Mouse (Mus musculus) embryonic stem cell, embryonic (primary cell): Measurements from ENCODE around the gene Inpp5a.

Source experiments
- CTCF ChIA-PET, 4 experiments: fragments of 300-600 bp in 2 of 4; fragments of 350-600 bp in 2 of 4; sonication (Branson Sonifier 250); formaldehyde crosslinking; loops; one replicate each; lab custom pipeline; 2022; ENCODE audit warnings: inconsistent platforms in 2 of 4; lab: Charles Lee
- POLR2A ChIA-PET, 4 experiments: fragments of 300-600 bp in 2 of 4; fragments of 350-600 bp in 2 of 4; sonication (Branson Sonifier 250); formaldehyde crosslinking; loops; one replicate each; lab custom pipeline; 2022; ENCODE audit warnings: antibody characterized with exemption in 4 of 4, inconsistent platforms in 1 of 4; lab: Charles Lee

Gene Inpp5a

GRCm38 (mm10) chr7:139508938-139509337, 120.0 kb downstream of the Inpp5a start:
- CTCF ChIA-PET = no interaction called here
- POLR2A ChIA-PET = no interaction called here

DNA sequence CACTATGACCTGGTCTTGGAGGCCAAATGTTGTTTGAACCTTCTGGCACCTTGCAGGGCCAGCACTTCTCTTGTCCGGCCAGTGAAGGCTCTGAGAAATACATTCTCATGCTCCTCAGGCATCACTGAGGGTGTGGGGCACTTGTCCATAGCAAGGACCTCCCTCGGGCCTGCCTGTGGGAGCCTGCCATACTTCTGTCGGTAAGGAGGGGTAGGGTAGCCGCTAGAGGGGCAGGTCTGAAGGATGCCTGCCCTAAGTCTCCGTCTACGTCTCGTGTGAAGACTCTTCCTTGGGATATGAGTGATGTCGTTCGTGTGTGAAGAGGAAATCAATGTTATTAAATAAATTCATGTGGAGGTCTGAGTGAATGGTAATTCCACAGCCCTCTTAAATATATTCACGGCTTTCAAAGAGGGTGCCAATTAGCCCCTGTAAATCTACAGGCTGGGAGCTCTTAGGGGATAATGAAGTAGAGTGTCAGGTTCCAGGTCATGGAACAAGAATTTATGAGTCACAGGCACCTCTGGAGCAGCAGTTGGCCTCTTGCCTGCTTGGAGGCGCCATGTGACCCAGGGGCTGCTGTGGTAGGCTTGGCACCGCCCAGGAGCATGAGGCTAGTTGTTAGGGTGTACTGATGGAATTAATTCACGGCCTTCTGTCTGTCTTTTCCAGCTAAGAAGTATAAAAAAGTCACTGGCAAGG, 127.2 kb downstream of the Inpp5a start:
- POLR2A ChIA-PET = no interaction called here
- CTCF ChIA-PET = no interaction called here

DNA sequence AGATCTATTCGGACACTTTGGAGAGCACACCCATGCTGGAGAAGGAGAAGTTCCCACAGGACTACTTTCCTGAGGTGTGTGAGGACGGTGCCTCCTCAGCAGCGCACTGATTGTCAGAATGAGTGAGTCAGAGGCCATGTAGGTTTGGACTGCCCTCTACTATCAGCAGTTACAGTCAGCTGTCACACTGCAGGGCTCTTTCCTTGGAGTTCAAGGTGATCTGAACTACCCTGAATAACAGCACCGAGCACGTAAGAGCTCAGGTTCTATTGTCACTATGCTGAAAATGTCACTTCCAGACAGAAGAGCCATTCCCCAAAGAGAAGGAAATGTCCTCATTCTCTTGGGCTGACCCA, 127.7 kb downstream of the Inpp5a start:
- ChIA-PET POLR2A (no interaction called here), CTCF (no interaction called here)

DNA sequence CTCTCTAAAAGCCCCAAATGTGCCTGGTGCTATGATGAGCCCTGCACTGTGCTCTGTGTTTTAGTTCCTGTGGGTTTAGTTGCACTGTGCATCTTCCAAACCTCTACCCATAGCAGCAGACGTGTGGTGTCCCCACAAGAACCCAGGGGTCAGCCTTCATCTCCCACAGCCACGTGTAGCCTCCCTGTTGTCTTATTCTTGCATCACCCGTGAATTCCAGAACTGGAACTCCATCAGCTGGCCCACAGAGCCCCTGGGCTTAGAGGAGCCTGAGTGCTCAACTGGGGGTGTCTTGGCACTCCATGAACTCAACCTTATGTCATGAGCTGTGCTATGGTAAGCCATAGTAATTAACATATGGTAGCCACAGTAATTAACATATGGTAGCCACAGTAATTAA, 129.4 kb downstream of the Inpp5a start:
- CTCF ChIA-PET = no interaction called here
- POLR2A ChIA-PET = no interaction called here

- ChIA-PET CTCF (interaction anchor here in 1 of 4 experiments (1.3 kb wide), 1 partner anchor 62 kb away, joined by 4 read pairs; no protein-coding TSS in a partner anchor), POLR2A (interaction anchor here in 2 of 4 experiments (0.6 to 0.9 kb wide), 2 partner anchors 9 to 1658 kb away, joined by 3 read pairs; no protein-coding TSS in a partner anchor)
These were observed 139.6 kb downstream of the Inpp5a start for GRCm38 (mm10) chr7:139528309-139529076.

DNA sequence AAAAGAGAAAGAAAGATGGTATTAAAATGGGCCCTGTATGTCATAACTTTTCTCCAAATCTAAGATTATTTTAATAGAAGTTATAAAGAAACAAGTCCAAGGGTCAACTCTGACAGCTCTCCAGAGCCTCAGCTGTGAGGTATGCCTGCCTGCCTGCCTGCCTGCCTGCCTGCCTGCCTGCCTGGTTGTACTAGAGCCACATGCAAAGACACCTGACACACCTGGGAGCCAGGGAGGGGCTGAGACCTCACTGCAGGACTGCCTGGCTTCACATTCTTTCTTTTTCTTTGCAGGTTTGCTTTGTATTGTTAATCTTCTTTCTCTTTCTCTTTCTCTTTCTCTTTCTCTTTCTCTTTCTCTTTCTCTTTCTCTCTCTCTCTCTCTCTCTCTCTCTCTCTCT, 140.3 kb downstream of the Inpp5a start:
- CTCF ChIA-PET = interaction anchor here in 2 of 4 experiments (0.7 to 1.3 kb wide), 2 partner anchors 61 to 154 kb away, joined by 4 to 6 read pairs; no protein-coding TSS in a partner anchor
- POLR2A ChIA-PET = no interaction called here

DNA sequence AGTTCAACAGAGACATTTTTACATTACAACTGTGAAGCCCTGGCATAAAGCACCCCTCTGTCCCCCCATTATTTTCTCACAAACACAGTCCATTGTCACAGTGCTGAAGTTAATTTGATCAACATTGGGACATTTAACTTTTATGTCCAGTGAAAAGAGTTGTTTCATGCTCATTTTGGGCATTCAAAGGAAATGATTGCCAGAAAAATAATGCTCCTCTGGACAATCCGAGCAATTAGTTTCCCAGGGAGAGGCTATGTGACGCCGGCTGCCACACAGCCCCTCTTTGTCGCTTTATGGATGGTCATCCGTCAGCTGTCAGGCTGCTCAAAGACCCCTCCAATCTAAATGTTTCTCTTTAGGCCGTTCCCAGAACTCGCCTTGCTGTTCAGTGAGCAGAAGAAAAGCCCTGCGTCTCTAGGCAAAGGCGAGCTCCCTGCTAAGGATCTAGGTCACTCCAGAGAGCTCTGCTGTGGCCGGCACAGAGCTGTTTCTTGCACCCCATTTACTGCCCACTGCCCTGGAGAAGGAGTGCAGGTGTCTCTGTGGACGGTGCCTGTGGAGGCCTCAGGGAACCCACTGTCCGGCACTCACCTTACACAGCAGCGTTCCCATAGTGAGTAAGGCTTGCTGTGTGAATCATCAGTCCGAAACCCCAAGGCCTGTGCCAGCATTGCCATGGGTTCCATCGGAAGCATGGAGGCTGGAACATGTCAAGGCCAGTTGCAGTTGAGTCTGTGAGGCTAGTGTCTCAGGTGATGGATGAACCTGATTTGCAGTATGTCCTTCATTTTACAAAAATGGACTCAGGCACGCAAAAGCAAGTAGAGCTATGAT, 141.9 kb downstream of the Inpp5a start:
- ChIA-PET POLR2A (no interaction called here), CTCF (no interaction called here)

DNA sequence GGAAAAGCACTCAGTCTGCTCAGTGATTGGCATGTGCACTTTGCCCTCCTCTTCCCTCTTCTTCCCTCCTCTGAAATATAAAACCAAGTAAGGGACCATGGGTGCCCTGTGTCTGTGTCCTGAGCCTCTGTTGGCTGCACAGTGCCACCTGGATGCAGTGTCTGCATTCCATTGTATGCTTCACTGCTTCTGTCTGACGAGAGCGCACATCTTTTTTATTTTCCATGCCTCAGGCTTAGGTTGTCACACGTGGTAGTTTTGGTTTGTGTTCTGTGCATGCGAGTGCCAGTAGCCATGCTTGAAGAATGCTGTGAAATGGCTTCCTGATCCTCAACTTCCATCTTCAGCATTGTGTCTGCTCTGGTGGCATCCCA, 142.5 kb downstream of the Inpp5a start:
- ChIA-PET POLR2A (no interaction called here), CTCF (no interaction called here)

- ChIA-PET POLR2A (no interaction called here), CTCF (no interaction called here)
These were observed 147.4 kb downstream of the Inpp5a start for GRCm38 (mm10) chr7:139536331-139536730.

- POLR2A ChIA-PET = no interaction called here
These were observed 147.9 kb downstream of the Inpp5a start for GRCm38 (mm10) chr7:139536831-139537230.

GRCm38 (mm10) chr7:139537831-139538230, 148.9 kb downstream of the Inpp5a start:
- CTCF ChIA-PET = no interaction called here

More at GRCm38 (mm10) chr7:139536831-139537230, 147.9 kb downstream of the Inpp5a start:
- CTCF ChIA-PET = no interaction called here

DNA sequence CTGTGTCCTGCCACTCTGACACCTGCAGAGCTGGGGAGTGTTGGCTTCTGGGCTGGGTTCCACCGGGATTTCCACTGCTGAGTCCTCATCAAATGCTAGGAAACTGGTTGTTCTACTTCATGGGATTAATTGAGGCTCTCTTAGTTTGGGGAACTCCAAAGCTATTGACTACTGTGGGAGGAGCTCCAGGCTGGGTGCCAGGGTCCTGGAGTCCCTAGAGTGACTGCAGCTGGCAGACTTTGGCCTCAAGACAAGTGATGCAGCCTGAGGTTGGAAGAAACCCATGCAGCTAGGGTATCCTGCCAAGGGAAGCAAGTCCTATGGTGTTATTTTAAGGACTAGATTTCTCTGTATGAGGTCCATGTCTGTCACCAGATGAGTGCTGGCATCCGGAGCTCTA, 149.6 kb downstream of the Inpp5a start:
- CTCF ChIA-PET = no interaction called here
- POLR2A ChIA-PET = no interaction called here

More at GRCm38 (mm10) chr7:139537831-139538230, 148.9 kb downstream of the Inpp5a start:
- POLR2A ChIA-PET = no interaction called here

DNA sequence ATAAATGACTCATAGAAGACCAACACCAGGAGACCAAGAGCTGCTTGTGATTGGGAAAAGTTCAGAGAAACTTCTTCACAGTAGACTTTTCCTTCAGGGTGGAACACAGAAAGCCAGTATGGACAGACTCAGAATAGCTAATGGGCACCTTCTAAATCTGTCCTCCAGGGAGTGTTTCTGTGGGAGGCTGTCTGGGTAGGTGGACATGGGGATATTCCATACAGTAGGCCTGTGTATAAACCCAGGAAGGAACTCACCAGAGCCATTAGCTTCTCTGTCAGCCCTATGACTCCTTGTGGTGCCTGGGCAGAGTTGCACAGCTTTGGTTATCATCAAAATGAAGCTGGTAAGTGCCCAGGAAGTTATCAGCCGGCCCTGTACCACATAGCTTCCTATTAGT, 151.7 kb downstream of the Inpp5a start:
- CTCF ChIA-PET = interaction anchor here in 2 of 4 experiments (0.6 to 1.4 kb wide), 5 partner anchors 57 to 1457 kb away, joined by 3 to 6 read pairs (median 3); no protein-coding TSS in a partner anchor
- POLR2A ChIA-PET = no interaction called here

DNA sequence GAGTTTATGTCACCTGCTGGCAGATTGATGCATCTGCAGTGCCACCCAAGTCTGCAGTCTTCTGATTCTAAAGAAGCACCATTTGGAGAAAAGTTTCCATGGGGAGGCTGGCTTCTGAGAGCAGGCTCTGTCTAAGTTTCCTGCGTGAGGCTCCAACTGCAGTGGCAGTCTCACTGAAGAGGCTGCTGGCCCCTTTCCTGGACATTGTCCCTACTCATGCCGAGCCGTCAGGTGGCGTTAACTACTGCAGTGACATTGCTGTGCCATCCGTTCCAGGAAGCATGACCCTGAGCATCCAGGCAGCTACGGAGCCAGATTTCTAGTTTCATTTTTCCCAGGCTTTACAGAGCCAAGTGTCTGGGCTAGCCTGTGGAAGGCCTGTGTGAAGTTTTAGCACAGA, 152.5 kb downstream of the Inpp5a start:
- ChIA-PET POLR2A (no interaction called here), CTCF (interaction anchor here in 3 of 4 experiments (0.7 to 1.4 kb wide), 4 partner anchors 58 to 1280 kb away, joined by 3 to 7 read pairs (median 4); no protein-coding TSS in a partner anchor)

- CTCF ChIA-PET = interaction anchor here in 1 of 4 experiments (0.6 kb wide), 1 partner anchor 80 kb away, joined by 4 read pairs; no protein-coding TSS in a partner anchor
These were observed 156.1 kb downstream of the Inpp5a start for GRCm38 (mm10) chr7:139544706-139545625.

DNA sequence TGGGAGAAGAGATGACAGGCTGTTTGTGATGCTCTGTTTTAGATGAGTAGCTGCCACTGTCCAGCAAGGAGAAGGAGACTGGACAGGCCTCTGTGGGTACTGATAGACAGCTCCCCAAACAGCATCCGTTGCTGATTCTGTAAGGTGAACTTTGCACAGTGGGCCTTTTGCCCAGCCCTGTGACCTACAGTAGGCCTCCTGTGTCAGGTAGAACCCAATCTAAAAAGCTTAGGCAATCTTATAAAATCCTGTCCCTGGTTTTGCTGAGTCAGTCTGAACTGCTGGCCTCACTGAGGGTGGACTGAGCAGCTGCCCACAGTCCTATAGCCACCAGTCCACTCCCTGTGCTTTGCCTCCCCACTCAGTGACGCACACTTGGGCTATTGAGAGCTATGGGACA, 158.4 kb downstream of the Inpp5a start:
- CTCF ChIA-PET = no interaction called here
- POLR2A ChIA-PET = interaction anchor here in 1 of 4 experiments (0.7 kb wide), 1 partner anchor 53 kb away, joined by 3 read pairs; no protein-coding TSS in a partner anchor

More at GRCm38 (mm10) chr7:139544706-139545625, 156.1 kb downstream of the Inpp5a start:
- POLR2A ChIA-PET = interaction anchor here in 1 of 4 experiments (1.1 kb wide), 1 partner anchor 9 kb away, joined by 3 read pairs; no protein-coding TSS in a partner anchor

- POLR2A ChIA-PET = interaction anchor here in 1 of 4 experiments (1.3 kb wide), 1 partner anchor 13 kb away, joined by 7 read pairs; no protein-coding TSS in a partner anchor
- CTCF ChIA-PET = interaction anchor here in 1 of 4 experiments (1.3 kb wide), 1 partner anchor 247 kb away, joined by 3 read pairs; no protein-coding TSS in a partner anchor
These were observed 161.3 kb downstream of the Inpp5a start for GRCm38 (mm10) chr7:139550086-139550783.
